Mouse (Mus musculus): ENCODE data around the gene Tmcc2.
A peak's percentile ranks its signal among the peaks of the same experiment; 100 is the strongest.

The Tmcc2 gene

GRCm38 (mm10) chr1:132390691-132391579 is at the start of gene Tmcc2:
Gene Tmcc2, minus strand, starts transcription at chr1:132391281.
- peak; percentile 95 for DNase-seq

- DNase-seq, result peak; percentile 70
These were observed 46.3 kb upstream of the Tmcc2 start for GRCm38 (mm10) chr1:132437389-132437788.

- peak; percentile 74 for DNase-seq
These were observed 45.9 kb upstream of the Tmcc2 start for GRCm38 (mm10) chr1:132436960-132437359.

GRCm38 (mm10) chr1:132436320-132436958 is 45.4 kb upstream of the Tmcc2 start:
- DNase-seq, result peak; percentile 94

GRCm38 (mm10) chr1:132434032-132434431 is 43.0 kb upstream of the Tmcc2 start:
- DNase-seq, result peak; percentile 87

GRCm38 (mm10) chr1:132433349-132433748 is 42.3 kb upstream of the Tmcc2 start:
- no peak for DNase-seq

GRCm38 (mm10) chr1:132431716-132432115 is 40.6 kb upstream of the Tmcc2 start:
- DNase-seq, result peak; percentile 90

- no peak for DNase-seq
These were observed 39.7 kb upstream of the Tmcc2 start for GRCm38 (mm10) chr1:132430818-132431217.

GRCm38 (mm10) chr1:132425600-132425999 is 34.5 kb upstream of the Tmcc2 start:
- no peak for DNase-seq

GRCm38 (mm10) chr1:132422912-132423696 is 32.0 kb upstream of the Tmcc2 start:
- no peak for DNase-seq

GRCm38 (mm10) chr1:132420662-132421061 is 29.6 kb upstream of the Tmcc2 start:
- DNase-seq, result no peak

GRCm38 (mm10) chr1:132420206-132420605 is 29.1 kb upstream of the Tmcc2 start:
- no peak for DNase-seq

- peak; percentile 100 for DNase-seq
These were observed 26.5 kb upstream of the Tmcc2 start, which contains the start of gene Dstyk for GRCm38 (mm10) chr1:132417319-132418251. Gene Dstyk, plus strand, starts transcription at chr1:132417555.

- no peak for DNase-seq
These were observed 25.8 kb upstream of the Tmcc2 start for GRCm38 (mm10) chr1:132416943-132417290.

- DNase-seq, result peak; percentile 89
These were observed 25.3 kb upstream of the Tmcc2 start for GRCm38 (mm10) chr1:132416244-132416942.

- no peak for DNase-seq
These were observed 19.6 kb upstream of the Tmcc2 start for GRCm38 (mm10) chr1:132410657-132411056.

- no peak for DNase-seq
These were observed 10.8 kb upstream of the Tmcc2 start for GRCm38 (mm10) chr1:132401843-132402242.

- no peak for DNase-seq
These were observed 9.5 kb upstream of the Tmcc2 start for GRCm38 (mm10) chr1:132400538-132400937.

- DNase-seq, result no peak
These were observed 5.6 kb upstream of the Tmcc2 start for GRCm38 (mm10) chr1:132396705-132397104.

GRCm38 (mm10) chr1:132392872-132393271 is 1.8 kb upstream of the Tmcc2 start:
- DNase-seq, result no peak

GRCm38 (mm10) chr1:132391580-132392022 is 520 bp upstream of the Tmcc2 start:
- peak; percentile 99 for DNase-seq

Data from heart, adult 11 months (tissue).